Mouse (Mus musculus) neural tube, embryonic 14.5 days (tissue): ENCODE measurements around the gene Grm6. TPM values are rescaled to one million over a fixed set of nuclear protein-coding genes. Genes with fewer than 3 reads are reported as not detected.

Experiments
- ATAC-seq: fragments of 200-750 bp; cut with Nextera tagmentation; 2 replicates; pipeline ENCODE4 v1.8.0; 2017; ENCODE audit warnings: low read depth, mild to moderate bottlenecking, moderate TSS enrichment, moderate library complexity
- H3K27ac ChIP-seq: fragments of 300-500 bp; sonication (generic); 2 replicates; pipeline ENCODE4 v1.5.1; 2014; ENCODE audit warnings: low read depth, mild to moderate bottlenecking, control low read depth, low read length, moderate library complexity, mixed read lengths
- H3K27me3 ChIP-seq: fragments of 300-500 bp; sonication (generic); 2 replicates; pipeline ENCODE4 v1.6.1; 2014; ENCODE audit warnings: low read length; ENCODE audit not compliant: control insufficient read depth, insufficient read depth
- H3K36me3 ChIP-seq: fragments of 300-500 bp; sonication (generic); 2 replicates; pipeline ENCODE4 v1.6.1; 2014; ENCODE audit warnings: low read length, mixed read lengths; ENCODE audit not compliant: control insufficient read depth, insufficient read depth
- H3K4me1 ChIP-seq: fragments of 300-500 bp; sonication (generic); 2 replicates; pipeline ENCODE4 v1.6.1; 2014; ENCODE audit warnings: low read length; ENCODE audit not compliant: control insufficient read depth, insufficient read depth
- H3K4me2 ChIP-seq: fragments of 300-500 bp; sonication (generic); 2 replicates; pipeline ENCODE4 v1.6.1; 2014; ENCODE audit warnings: mild to moderate bottlenecking, low read depth, low read length, control low read depth
- H3K4me3 ChIP-seq: fragments of 300-500 bp; sonication (generic); 2 replicates; pipeline ENCODE4 v1.5.1; 2014; ENCODE audit warnings: low read depth, low read length, control low read depth, mixed read lengths
- H3K9ac ChIP-seq: fragments of 300-500 bp; sonication (generic); replicated peaks from 2 replicates; pipeline ENCODE4 v1.6.1; 2014; ENCODE audit warnings: low read depth, mild to moderate bottlenecking, control low read depth, low read length, mixed read lengths
- H3K9me3 ChIP-seq: fragments of 300-500 bp; sonication (generic); 2 replicates; pipeline ENCODE4 v1.6.1; 2016; ENCODE audit warnings: low read length; ENCODE audit not compliant: control insufficient read depth
- WGBS: fragments of 180-500 bp; shearing (Covaris S2); extraction: QIAGEN DNeasy Blood & Tissue Kit; methylation state at CpG from one replicate; pipeline ENCODE4 v1.1.7; 2014; 5-methylcytosine and 5-hydroxymethylcytosine counted together
- polyA plus RNA-seq: library from polyadenylated mRNA; unstranded; fragments of >200 nt; fragmentation: Nextera tagmentation; extraction: Ambion mirVana; gene quantifications from 2 replicates; pipeline ENCODE4 v1.2.1, GENCODE M21; 2014

Gene Grm6
- polyA plus RNA-seq, 1 experiment from 2014 or later: not detected

- ATAC-seq: no peak
- peaks cover 5% of the 10 kb centered on the region for H3K9me3 ChIP-seq
- H3K4me3 ChIP-seq: no peak overlapping the region
- H3K4me2 ChIP-seq: no peak overlapping the region
- no peak overlapping the region for H3K9ac ChIP-seq
- H3K27ac ChIP-seq: no peak overlapping the region
- no peaks in the 10 kb centered on the region for H3K4me1 ChIP-seq
- no peaks in the 10 kb centered on the region for H3K36me3 ChIP-seq
- no peaks in the 10 kb centered on the region for H3K27me3 ChIP-seq
- 51% methylated on average over 2 of the region's 2 CpGs for WGBS
Observed at GRCm38 (mm10) chr11:50892441-50892840, 42.0 kb downstream of the Grm6 start.

- H3K9me3 ChIP-seq: peaks cover 29% of the 10 kb centered on the region
- peaks cover 28% of the 10 kb centered on the region for H3K36me3 ChIP-seq
- no peak for ATAC-seq
- no peaks in the 10 kb centered on the region for H3K4me1 ChIP-seq
- no peak overlapping the region for H3K4me2 ChIP-seq
- no peak overlapping the region for H3K4me3 ChIP-seq
- H3K9ac ChIP-seq: no peak overlapping the region
- H3K27ac ChIP-seq: no peak overlapping the region
- no peaks in the 10 kb centered on the region for H3K27me3 ChIP-seq
- WGBS: 84% methylated on average over 1 of the region's 1 CpGs
Observed at GRCm38 (mm10) chr11:50897359-50897758, 46.9 kb downstream of the Grm6 start.

GRCm38 (mm10) chr11:50908136-50908535 lies 57.7 kb downstream of the Grm6 start:
- Histone ChIP-seq H3K27ac (no peak overlapping the region), H3K27me3 (no peaks in the 10 kb centered on the region), H3K9me3 (peaks cover 48% of the 10 kb centered on the region), H3K9ac (no peak overlapping the region), H3K4me3 (no peak overlapping the region), H3K36me3 (peaks cover 86% of the 10 kb centered on the region), H3K4me1 (no peaks in the 10 kb centered on the region), H3K4me2 (no peak overlapping the region)
- no peak for ATAC-seq
- 86% methylated on average over 5 of the region's 5 CpGs for WGBS

GRCm38 (mm10) chr11:50913301-50913700 lies 62.8 kb downstream of the Grm6 start:
- Histone ChIP-seq H3K4me3 (no peak overlapping the region), H3K27ac (no peak overlapping the region), H3K9ac (no peak overlapping the region), H3K27me3 (no peaks in the 10 kb centered on the region), H3K4me2 (no peak overlapping the region), H3K4me1 (peaks cover 5% of the 10 kb centered on the region; the same call in 1 of the 2 replicates), H3K36me3 (peaks cover 39% of the 10 kb centered on the region), H3K9me3 (peaks cover 23% of the 10 kb centered on the region; the same call in 1 of the 2 replicates)
- WGBS: 92% methylated on average over 1 of the region's 1 CpGs
- ATAC-seq: no peak

- no peak overlapping the region for H3K4me3 ChIP-seq
- peak overlapping the region; percentile 40 for H3K4me2 ChIP-seq
- H3K36me3 ChIP-seq: peaks cover 28% of the 10 kb centered on the region
- WGBS: 89% methylated on average over 3 of the region's 3 CpGs
- H3K27ac ChIP-seq: no peak overlapping the region
- H3K4me1 ChIP-seq: peaks cover 5% of the 10 kb centered on the region; the same call in 1 of the 2 replicates
- H3K9ac ChIP-seq: no peak overlapping the region
- peaks cover 18% of the 10 kb centered on the region; the same call in 1 of the 2 replicates for H3K9me3 ChIP-seq
- H3K27me3 ChIP-seq: no peaks in the 10 kb centered on the region
- ATAC-seq: no peak
Observed at GRCm38 (mm10) chr11:50914461-50914860, 64.0 kb downstream of the Grm6 start.

Other genes with a start within 250 kb of the Grm6 start
- gene Adamts2, start 248.6 kb upstream of the Grm6 start, polyA plus RNA-seq: 2.4 and 5.7 TPM in 2 replicates
- gene Zfp354c, start 23.0 kb upstream of the Grm6 start, polyA plus RNA-seq: 72.1 and 81.7 TPM in 2 replicates
- 1.4 and 2.3 TPM in 2 replicates for gene Zfp879, start 9.1 kb upstream of the Grm6 start, polyA plus RNA-seq
- gene Zfp454, start 37.0 kb downstream of the Grm6 start, polyA plus RNA-seq: 10.8 and 13.8 TPM in 2 replicates
- 48.0 and 55.8 TPM in 2 replicates for gene Zfp2, start 65.5 kb downstream of the Grm6 start, polyA plus RNA-seq
- 5.0 TPM in 2 replicates for gene Zfp354b, start 80.9 kb downstream of the Grm6 start, polyA plus RNA-seq
- not detected in 2 replicates for gene 4933414I15Rik, start 93.1 kb downstream of the Grm6 start, polyA plus RNA-seq
- not detected in 2 replicates for gene Prop1, start 103.1 kb downstream of the Grm6 start, polyA plus RNA-seq
- not detected in 2 replicates for gene Olfr1378, start 115.8 kb downstream of the Grm6 start, polyA plus RNA-seq
- not detected in 2 replicates for gene Olfr1377, start 131.3 kb downstream of the Grm6 start, polyA plus RNA-seq
- gene Olfr51, start 152.9 kb downstream of the Grm6 start, polyA plus RNA-seq: not detected in 2 replicates
- gene Olfr54, start 163.6 kb downstream of the Grm6 start, polyA plus RNA-seq: not detected in 2 replicates
- not detected in 2 replicates for gene Olfr1375, start 197.4 kb downstream of the Grm6 start, polyA plus RNA-seq
- gene Zfp354a, start 208.6 kb downstream of the Grm6 start, polyA plus RNA-seq: 13.9 and 16.0 TPM in 2 replicates